Mouse (Mus musculus) layer of hippocampus, postnatal 36 days (tissue): Measurements from ENCODE around the gene Ptprt. TPM values are rescaled to one million over a fixed set of nuclear protein-coding genes. Genes with fewer than 3 reads are reported as not detected.
"Not testable (repeated sequence)": the region's sequence is repeated elsewhere in the genome, so short reads cannot be mapped to it uniquely, and the experiment has no call there.

Source experiments
- DNase-seq, 2 experiments: peaks; one replicate each; pipeline ENCODE4 v3.0.0; 2022
- total RNA-seq, 2 experiments: library from RNA; stranded (reverse); gene quantifications; 2 replicates each; pipeline ENCODE4 v1.2.3; 2021

Gene Ptprt
- total RNA-seq, 2 experiments from 2014 or later, result 45.6 to 51.9 TPM

- DNase-seq, result peak; percentile 59 to 64
These were observed 1144.0 kb downstream of the Ptprt start for GRCm38 (mm10) chr2:161516921-161517320.

- DNase-seq, result no peak
These were observed 1147.7 kb downstream of the Ptprt start for GRCm38 (mm10) chr2:161513256-161513655.

- DNase-seq, result not testable (repeated sequence)
These were observed 1148.9 kb downstream of the Ptprt start for GRCm38 (mm10) chr2:161511880-161512570.

GRCm38 (mm10) chr2:161511101-161511759, 1149.7 kb downstream of the Ptprt start:
- DNase-seq, result no peak

GRCm38 (mm10) chr2:161499097-161499899, 1161.6 kb downstream of the Ptprt start:
- no peak for DNase-seq

- no peak for DNase-seq
These were observed 1162.4 kb downstream of the Ptprt start for GRCm38 (mm10) chr2:161498449-161499096.

GRCm38 (mm10) chr2:161481741-161482140, 1179.2 kb downstream of the Ptprt start:
- no peak for DNase-seq

- no peak for DNase-seq
These were observed 1180.5 kb downstream of the Ptprt start for GRCm38 (mm10) chr2:161480445-161480844.
